17 mouse cellular contexts compared by ENCODE assay signal in the genomic region with DNA sequence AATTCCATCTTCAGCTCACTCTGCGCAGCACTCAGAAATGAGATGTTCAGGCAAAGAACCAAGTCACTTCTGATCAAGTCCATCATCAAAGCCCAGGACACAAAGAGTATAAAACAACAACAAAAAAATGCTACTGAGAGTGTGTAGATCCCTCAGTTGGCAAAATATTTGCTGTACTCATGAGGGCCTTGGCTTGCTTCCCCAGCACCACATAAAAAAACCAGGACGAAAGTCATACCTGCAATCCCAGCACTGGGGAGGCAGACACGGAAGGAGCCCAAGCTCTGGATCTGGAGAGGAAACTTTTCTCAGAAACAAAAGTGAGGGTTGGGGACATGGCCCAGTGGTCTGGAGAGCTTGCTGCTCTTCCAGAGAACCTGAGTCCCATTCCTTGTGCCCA.
DNase-seq lines count a peak whose midpoint lies in the region; ATAC-seq and TF ChIP-seq lines count a peak whose summit lies in the region.
"Had no signal": no experiment of that assay in that cellular context is flagged by ENCODE, and none has a peak within 500 bp of the region (broad histone marks: within the 10 kb centered on the region; RNA-seq: fewer than 3 reads in every experiment).

No protein-coding gene starts in this region.

- H3K27ac ChIP-seq in embryonic facial prominence, embryonic 12.5 days = peak overlapping the region; percentile 82
- no peak overlapping the region; the same call in 1 of the 2 replicates for H3K27ac ChIP-seq in embryonic facial prominence, embryonic 10.5 days (replicated peaks)
- peak overlapping the region; percentile 13; the same call in 1 of the 2 replicates for H3K27ac ChIP-seq in heart, postnatal 0 days (ENCODE audit: low read depth)
- H3K27ac ChIP-seq in liver, adult 2 months (replicated peaks; ENCODE audit: insufficient read depth, low read depth, low read length) = peak overlapping the region; percentile 13
- 0 out of 2 replicates have a peak overlapping the region, but pooled peaks have one; percentile 22 for H3K27ac ChIP-seq in limb, embryonic 15.5 days
- H3K27ac ChIP-seq: layer of hippocampus, adult 2 months; left cerebral cortex, adult 2 months; liver, embryonic 13.5 days had no signal

- no peak overlapping the region for H3K9ac ChIP-seq in embryonic facial prominence, embryonic 12.5 days
- no peak overlapping the region for H3K9ac ChIP-seq in heart, postnatal 0 days (replicated peaks; ENCODE audit: low read depth, low read length)
- no peak overlapping the region for H3K9ac ChIP-seq in liver, adult 2 months (ENCODE audit: low read depth, low read length)
- H3K9ac ChIP-seq in limb, embryonic 15.5 days = no peak overlapping the region
- H3K9ac ChIP-seq: liver, embryonic 13.5 days had no signal

- no peak for TF ChIP-seq POLR2A in liver, adult 2 months (IDR thresholded peaks at IDR 0.05; ENCODE audit: extremely low read depth, insufficient read depth, low read length)

- H3K36me3 ChIP-seq in embryonic facial prominence, embryonic 12.5 days = peaks cover 13% of the 10 kb centered on the region; the same call in 1 of the 2 replicates
- H3K36me3 ChIP-seq in embryonic facial prominence, embryonic 10.5 days (replicated peaks) = peaks cover 23% of the 10 kb centered on the region
- peaks cover 32% of the 10 kb centered on the region for H3K36me3 ChIP-seq in heart, postnatal 0 days (replicated peaks; ENCODE audit: control insufficient read depth, insufficient read depth, low read length)
- peaks cover 12% of the 10 kb centered on the region for H3K36me3 ChIP-seq in liver, adult 2 months (ENCODE audit: control insufficient read depth, insufficient read depth, low read length)
- peaks cover 23% of the 10 kb centered on the region for H3K36me3 ChIP-seq in limb, embryonic 15.5 days

- H3K9me3 ChIP-seq in embryonic facial prominence, embryonic 12.5 days = no peaks in the 10 kb centered on the region
- no peaks in the 10 kb centered on the region for H3K9me3 ChIP-seq in embryonic facial prominence, embryonic 10.5 days
- H3K9me3 ChIP-seq in heart, postnatal 0 days (replicated peaks; ENCODE audit: control insufficient read depth, low read length) = no peaks in the 10 kb centered on the region
- no peaks in the 10 kb centered on the region for H3K9me3 ChIP-seq in limb, embryonic 15.5 days
- H3K9me3 ChIP-seq: liver, embryonic 13.5 days had no signal

- no peak for TF ChIP-seq EP300 in heart, postnatal 0 days (IDR thresholded peaks at IDR 0.05; ENCODE audit: low read depth)

- WGBS in embryonic facial prominence, embryonic 12.5 days = 84% methylated on average over 3 of the region's 3 CpGs
- 90% methylated on average over 3 of the region's 3 CpGs for whole genome bisulfite sequencing in embryonic facial prominence, embryonic 10.5 days
- WGBS in heart, postnatal 0 days = 82% methylated on average over 3 of the region's 3 CpGs
- WGBS in liver, adult 2 months = 56% methylated on average over 3 of the region's 3 CpGs
- 79% methylated on average over 3 of the region's 3 CpGs for WGBS in limb, embryonic 15.5 days

- no peak overlapping the region for H3K4me3 ChIP-seq in embryonic facial prominence, embryonic 12.5 days
- H3K4me3 ChIP-seq in embryonic facial prominence, embryonic 10.5 days = no peak overlapping the region
- H3K4me3 ChIP-seq in heart, postnatal 0 days (ENCODE audit: low read depth, low read length) = no peak overlapping the region
- H3K4me3 ChIP-seq in liver, adult 2 months (ENCODE audit: insufficient read depth, low read depth, low read length) = no peak overlapping the region
- no peak overlapping the region for H3K4me3 ChIP-seq in limb, embryonic 15.5 days
- H3K4me3 ChIP-seq: erythroblast, embryonic 14.5 days; layer of hippocampus, adult 2 months; left cerebral cortex, adult 2 months; liver, embryonic 13.5 days; myocyte had no signal

- peaks cover 16% of the 10 kb centered on the region for H3K79me2 ChIP-seq in liver, adult 2 months (ENCODE audit: control insufficient read depth, insufficient read depth, low read length)

- H3K4me2 ChIP-seq in embryonic facial prominence, embryonic 12.5 days (replicated peaks) = no peak overlapping the region
- H3K4me2 ChIP-seq in heart, postnatal 0 days (ENCODE audit: low read depth, low read length) = no peak overlapping the region
- H3K4me2 ChIP-seq in limb, embryonic 15.5 days = no peak overlapping the region
- H3K4me2 ChIP-seq: liver, embryonic 13.5 days had no signal

- ATAC-seq in embryonic facial prominence, embryonic 12.5 days (ENCODE audit: insufficient number of reproducible peaks, insufficient read depth, low FRiP score, low TSS enrichment) = no peak
- ATAC-seq in heart, postnatal 0 days (ENCODE audit: insufficient read depth, low read depth) = no peak
- ATAC-seq in limb, embryonic 15.5 days (ENCODE audit: insufficient number of reproducible peaks, low FRiP score, low TSS enrichment, low read depth) = no peak

- DNase-seq in embryonic facial prominence, embryonic 10.5 days (ENCODE audit: low spot score) = no peak
- DNase-seq in heart, postnatal 0 days (ENCODE audit: low spot score) = no peak
- DNase-seq in heart, postnatal 4 days = no peak
- peak; percentile 42 for DNase-seq in liver, adult 2 months (ENCODE audit: extremely low read depth, low read depth, low spot score)
- no peak for DNase-seq in liver
- no peak for DNase-seq in frontal cortex, postnatal 10 days (ENCODE audit: low spot score in 2 of 2)
- DNase-seq: cerebellum, adult 11 months; liver, embryonic 13.5 days; right cerebral cortex, postnatal 14 days; thymus, postnatal 36 days had no signal

- TF ChIP-seq CTCF in heart, postnatal 0 days (IDR thresholded peaks at IDR 0.05; ENCODE audit: low read depth) = no peak
- no peak for TF ChIP-seq CTCF in liver, adult 2 months (IDR thresholded peaks at IDR 0.05; ENCODE audit: low read depth, low read length)

- no peaks in the 10 kb centered on the region for H3K27me3 ChIP-seq in embryonic facial prominence, embryonic 12.5 days
- no peaks in the 10 kb centered on the region for H3K27me3 ChIP-seq in embryonic facial prominence, embryonic 10.5 days (replicated peaks; ENCODE audit: low read depth, poor library complexity, severe bottlenecking)
- H3K27me3 ChIP-seq in heart, postnatal 0 days (ENCODE audit: control insufficient read depth, insufficient read depth, low read length) = no peaks in the 10 kb centered on the region
- H3K27me3 ChIP-seq in liver, adult 2 months (ENCODE audit: control insufficient read depth, insufficient read depth, low read length) = no peaks in the 10 kb centered on the region
- H3K27me3 ChIP-seq in limb, embryonic 15.5 days = no peaks in the 10 kb centered on the region
- H3K27me3 ChIP-seq: CH12.LX; liver, embryonic 13.5 days had no signal

- peaks cover 8% of the 10 kb centered on the region; the same call in 1 of the 2 replicates for H3K4me1 ChIP-seq in embryonic facial prominence, embryonic 12.5 days
- peaks cover 9% of the 10 kb centered on the region for H3K4me1 ChIP-seq in embryonic facial prominence, embryonic 10.5 days
- H3K4me1 ChIP-seq in heart, postnatal 0 days (ENCODE audit: control insufficient read depth, insufficient read depth) = peaks cover 4% of the 10 kb centered on the region
- H3K4me1 ChIP-seq in liver, adult 2 months (ENCODE audit: control insufficient read depth, insufficient read depth, low read length) = peaks cover 24% of the 10 kb centered on the region
- peaks cover 10% of the 10 kb centered on the region for H3K4me1 ChIP-seq in limb, embryonic 15.5 days
